Mouse (Mus musculus): Measurements from ENCODE around the gene Gm10961. TPM values are rescaled to one million over a fixed set of nuclear protein-coding genes. Genes with fewer than 3 reads are reported as not detected.

The Gm10961 gene
- polyA plus RNA-seq (2015; fragmentation: Nextera tagmentation; extraction: Ambion mirVana), result not detected in 2 replicates

DNA sequence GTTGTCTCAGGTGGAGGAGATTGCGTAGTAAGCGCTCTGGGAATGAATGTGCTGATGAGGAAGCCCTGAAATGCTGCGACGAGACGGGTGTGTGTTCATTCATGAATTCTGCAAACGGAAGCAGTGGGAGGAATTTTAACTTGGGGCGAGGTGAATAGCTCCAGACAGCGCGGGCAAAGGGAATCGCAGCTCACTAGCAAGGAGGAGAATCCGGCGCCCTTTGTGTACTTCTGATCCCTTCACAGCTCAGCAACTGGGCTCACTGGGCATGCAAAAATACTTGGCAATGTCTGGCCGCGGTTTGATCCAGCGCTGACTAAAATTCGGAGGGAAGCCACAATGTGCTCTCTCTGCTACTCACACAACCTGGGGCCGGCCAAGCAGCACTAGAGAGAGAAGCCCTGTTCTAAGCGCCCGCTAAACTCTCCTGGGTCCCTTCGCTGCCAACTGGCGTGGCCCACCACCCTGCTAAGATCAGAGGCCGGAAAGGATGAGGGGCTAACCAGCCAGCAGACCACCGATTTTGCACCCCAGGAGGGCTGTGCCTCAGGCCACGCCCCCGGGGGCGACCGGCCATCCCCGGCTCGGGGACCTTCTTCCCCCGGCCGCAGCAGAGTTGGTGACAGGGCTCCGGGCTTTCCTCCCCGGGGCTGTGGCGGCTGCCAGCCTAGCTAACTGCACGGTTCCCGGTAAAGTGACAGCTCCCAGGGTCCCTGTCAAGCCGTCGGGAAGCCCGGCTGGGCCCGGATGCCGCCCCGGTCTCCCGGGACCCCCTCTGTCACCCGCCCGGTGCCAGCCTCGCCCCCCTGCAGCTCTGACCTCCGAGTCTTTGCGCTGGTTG is at the start of gene Gm10961:
Gene Gm10961, plus strand, starts transcription at position 641 of the 841 bp plus-strand sequence.

DNA sequence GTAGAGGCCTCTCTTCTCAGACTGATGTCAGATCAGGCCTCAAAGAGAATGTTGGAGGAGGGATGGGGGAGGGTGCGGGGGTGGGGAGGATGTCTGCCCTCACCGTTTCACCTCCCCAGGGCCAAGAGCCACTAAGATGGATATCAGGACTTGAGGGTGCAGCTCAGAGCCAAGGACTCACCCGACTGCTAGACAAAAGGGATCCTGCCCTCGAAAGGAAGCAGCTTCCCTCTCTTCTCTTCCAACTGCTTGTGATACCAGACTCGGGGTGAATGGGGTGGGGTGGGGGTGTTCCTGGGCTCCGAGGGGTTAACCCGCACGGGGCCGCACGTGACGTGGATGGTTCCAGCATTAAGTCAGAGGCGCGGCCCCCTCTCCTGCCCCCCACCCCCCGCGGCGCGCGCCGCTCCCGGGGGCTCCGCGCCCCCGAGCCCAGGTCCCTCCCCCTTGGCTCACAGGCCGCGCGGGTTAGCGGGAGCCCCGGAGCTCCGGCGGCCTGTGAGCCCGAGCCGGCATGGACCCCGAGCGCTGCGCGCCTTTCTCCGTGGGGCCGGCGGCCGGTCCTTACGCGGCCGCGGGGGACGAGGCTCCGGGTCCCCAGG is 36.4 kb upstream of the Gm10961 start, which contains the start of gene Alx3:
Gene Alx3, plus strand, starts transcription at position 370 of the 602 bp plus-strand sequence.

DNA sequence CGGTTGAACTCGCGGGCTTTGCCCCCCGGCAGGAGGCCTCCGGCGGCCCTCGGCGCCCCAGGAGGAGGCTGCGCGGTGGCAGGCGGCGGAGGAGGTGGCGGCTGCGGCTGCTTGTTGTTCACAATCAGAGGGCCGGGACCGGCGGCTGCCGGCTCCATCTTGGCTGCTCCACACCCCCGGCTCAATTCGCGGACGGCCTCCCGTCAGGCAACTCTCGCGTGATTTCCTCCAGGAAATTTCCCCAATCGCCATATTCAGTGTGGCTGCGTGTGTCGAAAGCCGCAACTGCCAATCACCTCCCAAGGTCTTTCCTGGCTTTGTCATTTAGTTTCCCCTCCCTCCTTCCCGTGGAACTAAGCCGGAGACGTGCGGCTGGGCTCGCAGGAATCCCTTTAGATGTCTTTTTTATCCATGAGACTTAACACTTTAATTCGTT is 419 bp downstream of the Gm10961 start, which contains the start of gene Strip1:
Gene Strip1, minus strand, starts transcription at position 172 of the 436 bp plus-strand sequence.

Other genes with a start within 250 kb of the Gm10961 start
- 5.6 and 6.5 TPM in 2 replicates for gene Kcnc4, start 171.8 kb upstream of the Gm10961 start, polyA plus RNA-seq (2015; fragmentation: Nextera tagmentation; extraction: Ambion mirVana)
- gene Slc6a17, start 113.3 kb upstream of the Gm10961 start, polyA plus RNA-seq (2015; fragmentation: Nextera tagmentation; extraction: Ambion mirVana), result 0.45 and 0.78 TPM in 2 replicates
- not detected in 2 replicates for gene Ubl4b, start 76.2 kb upstream of the Gm10961 start, polyA plus RNA-seq (2015; fragmentation: Nextera tagmentation; extraction: Ambion mirVana)
- gene Alx3, start 36.3 kb upstream of the Gm10961 start, polyA plus RNA-seq (2015; fragmentation: Nextera tagmentation; extraction: Ambion mirVana), result 0.06 TPM in 1 of 2 replicates, not detected in the other
- 16.9 and 17.8 TPM in 2 replicates for gene Strip1, start 372 bp downstream of the Gm10961 start, polyA plus RNA-seq (2015; fragmentation: Nextera tagmentation; extraction: Ambion mirVana)
- gene Ahcyl1, start 65.2 kb downstream of the Gm10961 start, polyA plus RNA-seq (2015; fragmentation: Nextera tagmentation; extraction: Ambion mirVana), result 32.7 and 32.9 TPM in 2 replicates
- gene Csf1, start 129.1 kb downstream of the Gm10961 start, polyA plus RNA-seq (2015; fragmentation: Nextera tagmentation; extraction: Ambion mirVana), result 13.1 and 17.2 TPM in 2 replicates
- gene Eps8l3, start 245.9 kb downstream of the Gm10961 start, polyA plus RNA-seq (2015; fragmentation: Nextera tagmentation; extraction: Ambion mirVana), result not detected in 2 replicates

Measured in skeletal muscle tissue, postnatal 0 days (tissue).